Mouse (Mus musculus) erythroblast, adult 5-6 weeks (primary cell): ENCODE data around the gene Qrfp. TPM values are rescaled to one million over a fixed set of nuclear protein-coding genes. Genes with fewer than 3 reads are reported as not detected.

Experiments used
- ATAC-seq: replicated peaks from 2 replicates; pipeline ENCODE4 v1.8.0; 2016; ENCODE audit warnings: moderate number of reproducible peaks, mild to moderate bottlenecking, moderate TSS enrichment, inconsistent platforms; ENCODE audit not compliant: poor library complexity, low FRiP score, severe bottlenecking
- total RNA-seq, 2 experiments: library from RNA; stranded (forward) in 1 of 2; stranded (reverse) in 1 of 2; fragments of 150-400 nt in 1 of 2; fragments of 200-764, 138-1000 nt in 1 of 2; gene quantifications; 2 replicates each; pipeline versions ENCODE4 v1.2.3 to v1.2.4; 2015 to 2017; ENCODE audit warnings: low replicate concordance in 2 of 2

Gene Qrfp
- total RNA-seq (2015; ENCODE audit: low replicate concordance) (not detected in 2 replicates), total RNA-seq (2017; ENCODE audit: low replicate concordance) (not detected in 2 replicates)

DNA sequence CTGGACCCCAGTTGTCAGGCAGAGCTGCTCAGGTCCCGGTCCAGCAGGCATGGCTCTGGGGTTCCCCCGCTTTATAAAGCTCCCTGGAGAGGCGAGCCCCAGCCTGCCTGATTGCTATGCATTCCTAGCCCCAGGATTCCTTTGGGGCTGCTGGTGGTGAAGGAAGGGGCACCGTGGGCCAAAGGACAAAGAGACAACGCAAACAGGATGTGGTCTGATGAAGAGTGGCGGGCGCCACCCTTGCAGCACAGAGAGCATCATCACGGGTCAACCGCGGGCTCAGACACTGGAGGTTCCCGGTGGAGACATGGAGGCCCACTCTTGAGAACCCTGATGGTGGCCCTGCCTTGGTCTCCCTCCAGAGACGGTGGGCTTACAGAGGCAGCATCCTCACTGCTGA lies at the start of gene Qrfp:
Gene Qrfp, minus strand, starts transcription at position 137 of the 400 bp plus-strand sequence.
- no peak for ATAC-seq

DNA sequence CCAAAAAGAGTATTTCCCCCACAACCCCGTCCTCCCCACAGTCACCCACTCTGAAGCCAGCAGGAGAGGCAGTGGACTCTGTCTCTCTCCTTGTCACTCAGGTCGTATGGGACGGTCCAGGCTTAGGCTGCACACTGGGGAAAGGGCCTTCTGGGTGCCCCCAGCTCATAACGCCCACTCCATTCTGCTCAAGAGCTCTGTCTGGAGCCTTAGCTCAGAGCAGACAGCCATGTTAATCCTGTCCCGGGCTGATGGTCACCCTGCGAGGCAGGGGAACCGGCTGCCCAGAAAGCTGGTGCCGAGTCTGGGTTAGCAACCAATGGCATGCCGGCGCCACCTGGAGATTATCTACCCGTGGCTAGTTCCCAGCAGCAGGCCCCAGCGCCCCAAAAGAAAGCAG lies 48.1 kb upstream of the Qrfp start:
- no peak for ATAC-seq

DNA sequence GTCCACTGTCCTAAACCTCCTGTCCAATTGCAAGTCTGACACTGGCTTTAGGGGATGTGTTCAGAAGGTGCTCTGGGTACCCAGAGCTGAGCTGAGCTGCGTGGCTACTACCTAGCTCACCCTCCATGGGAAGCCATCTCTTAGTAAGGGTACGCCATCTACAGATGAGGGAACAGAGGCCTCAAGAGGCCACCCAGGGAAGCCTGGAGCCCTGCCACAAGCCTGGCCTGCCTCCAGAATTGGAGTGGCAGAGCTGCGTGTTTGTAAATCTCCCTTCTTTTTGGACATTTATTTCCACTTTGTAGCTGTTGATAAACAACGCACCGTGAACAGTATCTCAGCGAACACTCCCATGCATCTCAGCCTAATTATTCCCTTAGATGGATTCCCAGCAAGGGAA lies 46.8 kb upstream of the Qrfp start:
- no peak for ATAC-seq

DNA sequence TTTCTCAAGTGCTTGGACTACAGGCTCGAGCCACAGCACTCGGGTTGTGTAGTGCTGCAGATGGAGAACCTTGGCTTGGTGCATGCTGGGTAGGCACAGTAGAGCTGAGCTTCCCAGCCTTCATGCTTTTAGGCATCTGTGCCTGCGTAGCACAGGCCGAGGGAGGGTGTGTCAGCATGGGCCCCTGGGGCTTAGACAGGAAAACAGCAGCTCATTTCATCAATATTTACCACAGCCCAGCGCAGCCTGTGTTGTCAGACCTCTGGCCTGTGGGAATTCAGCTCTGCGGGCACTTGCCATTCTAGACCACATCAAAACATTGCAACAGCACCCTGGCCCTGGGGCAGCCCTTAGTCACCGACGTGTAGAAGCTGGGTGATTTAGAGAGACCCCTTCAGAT lies 45.6 kb upstream of the Qrfp start:
- no peak for ATAC-seq

DNA sequence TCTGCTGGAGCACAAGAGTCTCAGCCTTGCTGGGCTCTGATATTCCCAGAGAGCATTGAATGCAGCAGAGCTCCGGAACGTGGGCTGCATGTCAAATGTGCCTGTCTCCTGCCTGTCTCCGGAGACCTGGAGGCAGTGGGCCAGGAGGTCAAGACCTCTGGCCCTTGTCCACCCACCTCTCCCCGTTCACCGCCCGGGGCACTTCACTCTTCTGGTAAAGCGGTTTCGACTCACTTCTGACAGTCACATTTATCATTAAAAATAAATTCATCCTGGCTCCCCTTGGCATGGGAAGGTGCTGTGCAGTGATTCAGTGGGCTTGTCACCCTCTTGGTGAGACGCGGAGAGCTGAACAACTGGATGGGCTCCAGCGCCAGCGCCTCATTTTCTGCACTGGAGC lies 39.8 kb upstream of the Qrfp start:
- ATAC-seq, result no peak

DNA sequence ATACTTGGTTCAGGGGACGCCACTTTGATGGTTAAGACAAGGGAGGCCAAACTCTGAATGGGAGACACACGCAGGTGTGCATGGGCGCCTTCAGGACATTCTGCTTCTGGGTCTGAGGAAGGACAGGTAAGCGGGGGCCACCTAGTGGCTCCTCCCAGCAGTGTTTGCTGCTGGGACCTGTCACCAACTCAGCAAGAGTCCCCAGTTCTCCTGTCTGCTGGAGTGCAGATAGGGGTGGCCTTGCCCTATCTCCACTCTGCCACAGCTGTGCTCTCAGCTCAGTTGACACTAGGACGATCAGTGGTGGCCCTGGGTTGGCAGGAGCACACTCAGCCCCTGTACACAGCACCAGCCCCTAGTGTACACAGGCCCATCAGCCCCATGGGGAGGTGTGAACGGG lies 37.5 kb upstream of the Qrfp start:
- peak; percentile 36; the same call in 1 of the 2 replicates for ATAC-seq

DNA sequence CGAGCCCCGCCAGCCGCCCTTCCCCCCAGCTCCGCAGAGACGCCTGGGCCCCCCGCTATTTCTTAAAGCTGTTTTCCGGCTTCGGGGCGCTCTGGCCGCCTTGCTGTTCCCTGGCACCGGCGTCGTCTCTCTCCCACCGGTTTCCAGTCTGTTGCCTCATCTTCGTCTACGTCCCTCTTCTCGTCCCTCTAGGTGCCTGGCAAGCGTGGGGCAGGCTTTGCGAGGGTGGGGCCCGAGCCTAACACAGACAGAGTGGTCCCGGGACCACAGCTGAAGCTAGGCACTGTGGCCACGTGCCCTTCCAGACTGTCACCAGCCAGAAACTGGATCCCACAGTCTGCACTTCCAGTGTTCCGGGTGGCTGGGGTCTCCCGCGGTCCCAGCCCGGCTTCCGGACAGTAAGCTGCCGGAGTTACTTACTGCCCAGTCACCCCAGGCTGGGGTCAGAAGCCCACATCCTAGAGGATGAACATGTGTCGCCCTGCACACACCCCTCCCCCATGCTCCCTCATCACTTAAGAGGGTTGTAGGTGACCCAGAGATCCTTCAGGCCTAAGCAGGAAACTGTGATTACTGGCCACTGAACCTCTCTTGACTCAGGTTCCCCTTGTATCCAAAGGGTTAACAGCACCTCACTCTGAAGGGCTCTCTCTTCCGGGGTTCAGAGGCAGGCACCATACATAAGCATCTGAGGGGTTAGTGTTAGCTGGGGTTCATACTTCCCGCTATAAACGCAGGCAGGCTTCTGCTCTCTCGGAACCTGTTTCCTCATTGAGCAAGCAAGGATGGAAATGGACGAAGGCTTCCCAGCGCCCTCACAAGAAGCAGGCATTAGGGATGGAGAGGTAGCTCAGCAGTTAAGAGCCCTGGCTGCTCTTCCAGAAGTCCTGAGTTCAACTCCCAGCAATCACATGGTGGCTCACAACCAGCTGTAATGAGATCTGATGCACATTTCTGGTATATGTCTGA lies 36.6 kb upstream of the Qrfp start:
- ATAC-seq, result no peak

DNA sequence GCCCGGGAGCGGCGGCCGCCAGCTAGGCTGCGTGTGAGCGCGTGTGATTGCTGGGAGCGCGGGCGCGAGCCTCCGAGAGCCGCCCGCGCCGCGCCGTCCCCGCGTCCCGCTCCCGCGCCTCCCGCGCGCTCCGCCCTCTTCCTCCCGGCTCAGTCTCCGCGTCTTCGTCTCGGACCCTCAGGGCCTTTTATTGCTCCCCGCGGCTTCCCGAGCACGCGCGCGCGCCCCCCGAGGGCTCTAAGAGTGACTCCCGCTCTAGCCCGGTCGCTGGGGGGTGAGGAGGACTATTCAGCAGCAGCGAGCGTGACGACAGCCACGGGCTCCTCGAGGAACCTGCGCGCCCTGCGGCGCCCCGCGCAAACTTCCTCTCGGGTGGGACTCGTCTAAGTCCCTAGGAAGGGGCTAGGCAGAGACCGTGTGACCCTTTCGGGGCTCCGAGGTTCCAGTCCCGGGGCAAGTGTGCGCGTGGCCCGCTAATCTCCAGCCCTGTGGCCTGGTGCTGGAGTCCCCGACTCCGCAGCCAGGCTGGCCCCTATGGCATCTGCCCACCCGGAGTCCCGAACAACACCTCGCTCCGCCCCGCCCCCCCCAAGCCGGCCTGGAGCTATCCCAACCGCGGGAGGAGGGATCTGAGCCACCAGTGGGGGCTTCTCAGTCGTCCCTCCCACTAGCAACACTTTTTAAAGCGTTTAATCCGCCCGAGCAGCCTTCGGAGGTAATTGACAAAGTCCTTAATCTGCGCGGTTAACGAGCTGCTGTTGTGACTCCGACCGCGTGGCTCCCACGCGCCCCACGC lies 35.7 kb upstream of the Qrfp start, which contains the start of gene Fibcd1:
Gene Fibcd1, minus strand, starts transcription at position 110 of the 796 bp plus-strand sequence.
- ATAC-seq, result no peak

DNA sequence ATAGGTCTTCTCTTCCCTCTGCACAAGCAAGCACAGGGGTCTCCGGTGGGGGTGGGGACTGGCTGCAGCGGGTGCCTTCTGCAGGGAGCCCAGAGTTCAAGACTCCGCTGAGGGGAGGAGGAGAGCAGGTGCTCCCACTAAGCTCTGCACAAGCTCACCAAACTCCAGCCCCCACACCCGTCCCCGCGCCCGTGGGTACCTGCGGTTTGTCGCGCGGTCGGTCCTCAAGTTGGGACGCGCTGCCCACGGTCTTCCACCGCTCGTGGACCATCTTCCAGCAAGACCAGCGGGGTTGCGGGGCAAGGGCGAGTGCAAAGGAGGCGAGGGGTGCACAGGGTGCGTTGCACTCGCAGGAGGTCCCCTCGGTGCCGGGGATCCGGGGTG lies 35.1 kb upstream of the Qrfp start:
- no peak for ATAC-seq

DNA sequence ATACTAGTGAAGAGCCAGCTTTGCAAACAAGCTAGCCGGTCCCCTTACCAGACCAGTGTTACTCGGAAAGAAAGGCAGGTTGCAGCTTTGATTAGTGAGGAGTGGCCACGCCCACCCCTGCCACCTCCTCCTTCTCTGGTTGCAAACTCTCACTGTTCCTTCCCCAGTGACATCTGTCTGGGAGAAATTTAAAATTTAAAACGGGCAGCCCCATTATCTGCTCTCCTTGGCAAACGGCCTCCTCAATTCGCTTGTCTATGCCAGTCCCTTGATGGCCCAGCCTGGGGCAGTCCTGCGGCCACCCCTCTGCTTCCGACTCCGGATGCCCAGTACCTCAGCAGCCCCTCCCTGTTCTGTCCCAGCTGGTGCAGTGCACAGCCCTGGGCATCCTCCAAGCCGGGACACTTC lies 34.4 kb upstream of the Qrfp start:
- ATAC-seq, result no peak

DNA sequence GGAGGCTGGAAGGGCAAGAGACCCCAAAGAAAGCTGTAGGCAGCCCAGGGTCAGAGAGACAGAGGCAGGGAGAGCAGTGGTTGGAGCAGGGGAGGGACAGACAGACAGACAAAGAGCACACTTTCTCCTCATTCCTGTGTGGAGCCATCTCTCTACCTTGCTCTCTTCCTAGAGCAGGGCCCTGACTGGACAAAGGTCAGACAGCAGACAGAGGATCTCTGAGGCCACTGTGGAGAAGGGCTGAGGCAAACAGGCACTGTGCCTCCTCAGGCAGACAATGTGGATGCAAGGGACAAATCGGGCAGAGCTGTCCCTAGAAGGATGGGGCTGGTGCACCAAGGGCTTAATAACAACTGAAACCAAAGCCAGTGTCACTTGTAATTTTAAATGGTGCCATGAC lies 28.5 kb upstream of the Qrfp start:
- ATAC-seq, result no peak

DNA sequence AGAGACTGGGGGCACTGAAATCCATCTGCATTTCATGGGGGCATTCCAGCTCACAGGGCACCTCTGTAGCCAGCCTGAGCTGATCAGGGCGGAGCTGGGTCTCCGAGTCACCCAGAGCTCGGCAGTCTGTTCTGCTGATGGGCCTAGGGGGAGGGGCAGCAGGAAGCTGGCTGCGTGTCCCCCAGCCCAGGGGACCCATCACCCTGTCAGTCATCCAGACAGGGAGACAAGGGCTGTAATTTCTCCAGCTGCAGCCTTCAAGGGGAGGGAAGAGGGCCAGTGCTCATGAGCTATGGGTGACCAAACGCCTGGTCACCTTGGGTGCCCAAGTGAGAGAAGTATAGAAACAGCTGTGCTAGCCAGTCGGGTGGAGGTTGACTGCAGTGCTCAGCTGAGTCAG lies 26.6 kb upstream of the Qrfp start:
- ATAC-seq, result no peak

DNA sequence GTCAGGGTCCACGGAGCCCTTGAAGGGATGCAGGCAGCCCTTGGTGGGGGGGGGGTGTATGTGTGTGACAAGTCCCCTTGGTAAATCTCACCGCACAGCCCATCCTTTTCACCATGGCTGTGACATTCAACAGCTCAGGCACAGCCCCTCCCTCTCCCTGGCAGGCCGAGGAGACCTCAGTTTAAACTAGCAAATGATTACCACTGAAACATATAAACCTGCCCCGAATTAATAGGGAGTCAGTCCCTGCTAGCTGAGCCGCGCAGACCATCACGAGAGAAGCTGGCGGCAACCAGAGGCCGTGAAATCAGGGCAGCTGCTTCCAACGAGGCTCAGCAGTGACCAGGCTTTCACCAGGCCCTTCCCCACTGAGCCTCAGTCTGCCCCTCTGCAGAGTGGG lies 25.7 kb upstream of the Qrfp start:
- no peak for ATAC-seq

DNA sequence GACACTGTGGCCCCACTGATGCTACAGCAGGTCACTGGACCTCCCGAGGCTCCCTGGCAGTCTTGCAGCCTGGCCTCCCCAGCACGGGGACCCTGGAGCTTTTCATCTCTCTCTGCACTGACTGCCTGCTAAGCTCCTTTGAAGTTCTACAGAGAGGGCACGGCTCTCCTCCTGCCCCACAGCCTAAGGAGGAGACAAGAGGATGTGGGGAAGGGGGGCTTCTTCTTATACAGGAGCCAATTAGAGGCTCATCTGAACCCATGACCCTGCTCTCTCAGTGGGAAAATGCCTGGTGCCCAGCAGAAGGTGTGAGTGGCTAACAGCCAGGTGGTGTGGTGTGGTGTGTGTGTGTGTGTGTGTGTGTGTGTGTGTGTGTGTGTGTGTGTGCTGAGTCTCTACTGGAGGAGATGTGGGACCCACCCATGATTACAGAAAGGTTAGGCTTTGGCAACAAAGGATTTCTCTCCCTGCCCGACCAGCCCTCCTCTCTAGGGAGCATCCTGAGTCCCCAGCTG lies 18.0 kb upstream of the Qrfp start:
- ATAC-seq, result no peak

DNA sequence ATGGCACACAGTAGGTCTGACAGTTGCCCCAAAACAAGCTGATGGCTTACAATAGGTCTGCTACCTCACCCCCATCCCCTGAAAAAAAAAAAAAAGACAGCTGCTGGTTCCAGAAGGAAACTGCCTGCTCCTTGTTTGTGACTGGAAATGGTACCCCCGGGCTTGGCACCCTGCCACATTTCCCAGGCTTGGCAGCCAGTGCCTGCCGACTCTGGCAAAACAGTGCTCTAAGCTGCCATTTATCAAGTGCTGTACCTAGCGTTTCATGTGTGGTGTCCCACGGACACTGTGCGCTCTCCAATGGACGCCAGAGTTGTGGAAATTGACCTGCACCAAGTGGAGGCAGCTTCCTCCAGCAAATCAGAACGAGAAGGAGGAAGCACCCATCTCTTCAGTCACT lies 17.5 kb upstream of the Qrfp start:
- ATAC-seq, result no peak

DNA sequence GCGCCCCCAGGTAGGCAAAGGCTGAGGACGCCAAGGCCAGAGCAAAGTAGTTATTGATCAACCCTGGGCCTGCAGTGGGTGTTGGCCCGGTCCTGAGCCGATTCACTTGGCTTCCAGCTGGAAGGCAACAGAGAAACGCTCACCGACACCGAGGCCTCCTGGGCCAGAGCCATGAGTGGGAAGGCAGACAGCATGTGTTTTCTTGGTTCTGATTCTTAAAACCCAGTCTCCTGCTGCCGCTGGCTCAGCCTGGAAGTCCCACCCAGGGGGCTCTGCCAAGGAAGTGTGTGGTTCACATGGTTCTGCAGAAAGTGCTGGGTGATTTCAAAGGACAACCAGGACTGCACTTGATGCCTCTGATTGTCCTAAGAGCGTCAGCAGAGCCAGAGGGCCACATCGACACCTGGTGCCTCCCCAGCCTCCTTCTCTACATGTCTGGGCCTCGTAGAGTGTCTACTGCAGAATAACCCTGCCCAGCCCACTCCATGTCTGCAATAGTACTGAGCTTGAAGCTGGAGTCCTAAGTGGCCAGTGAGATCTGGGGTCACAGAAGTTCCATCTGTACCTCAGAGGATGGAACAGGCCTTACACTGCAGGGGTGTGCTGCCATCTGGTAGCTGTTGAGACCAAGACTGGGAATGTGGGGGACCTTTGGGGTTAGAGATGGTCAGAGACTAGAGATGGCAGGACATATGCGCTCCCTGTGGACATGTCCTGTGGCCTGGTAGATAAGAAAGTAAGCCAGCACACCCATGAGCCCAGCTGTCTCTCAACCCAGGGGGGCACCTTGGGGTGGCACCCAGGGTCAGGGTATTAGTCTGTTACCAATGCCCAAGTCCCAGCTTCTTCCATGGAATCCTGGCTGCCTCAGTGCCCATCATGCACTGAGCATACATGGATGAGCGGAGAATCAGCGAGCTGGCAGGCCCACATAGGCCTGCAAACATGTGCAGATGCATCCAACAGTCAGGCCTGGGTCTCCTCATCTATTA lies 16.0 kb upstream of the Qrfp start:
- ATAC-seq, result no peak

DNA sequence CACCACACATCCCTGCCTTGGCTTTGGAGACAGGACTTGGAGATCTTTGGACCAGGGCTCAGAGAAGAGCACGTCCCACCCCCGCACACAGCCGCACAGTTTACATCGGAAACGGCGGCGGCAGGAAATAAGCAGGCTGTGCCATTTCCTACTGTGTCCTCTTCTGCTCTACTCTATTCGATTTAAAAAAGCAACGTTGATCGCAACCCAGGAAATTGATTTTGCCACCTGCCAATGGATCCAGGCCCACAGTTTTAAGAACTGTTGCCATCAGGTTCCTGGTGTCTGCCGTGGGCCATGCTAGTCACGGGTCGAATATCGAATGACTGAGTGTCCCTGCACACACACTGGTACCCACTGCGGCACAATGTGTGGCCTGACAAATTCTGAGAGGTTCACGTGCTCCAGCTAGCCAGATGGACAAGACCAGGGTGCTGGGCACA lies 15.1 kb upstream of the Qrfp start:
- no peak for ATAC-seq

DNA sequence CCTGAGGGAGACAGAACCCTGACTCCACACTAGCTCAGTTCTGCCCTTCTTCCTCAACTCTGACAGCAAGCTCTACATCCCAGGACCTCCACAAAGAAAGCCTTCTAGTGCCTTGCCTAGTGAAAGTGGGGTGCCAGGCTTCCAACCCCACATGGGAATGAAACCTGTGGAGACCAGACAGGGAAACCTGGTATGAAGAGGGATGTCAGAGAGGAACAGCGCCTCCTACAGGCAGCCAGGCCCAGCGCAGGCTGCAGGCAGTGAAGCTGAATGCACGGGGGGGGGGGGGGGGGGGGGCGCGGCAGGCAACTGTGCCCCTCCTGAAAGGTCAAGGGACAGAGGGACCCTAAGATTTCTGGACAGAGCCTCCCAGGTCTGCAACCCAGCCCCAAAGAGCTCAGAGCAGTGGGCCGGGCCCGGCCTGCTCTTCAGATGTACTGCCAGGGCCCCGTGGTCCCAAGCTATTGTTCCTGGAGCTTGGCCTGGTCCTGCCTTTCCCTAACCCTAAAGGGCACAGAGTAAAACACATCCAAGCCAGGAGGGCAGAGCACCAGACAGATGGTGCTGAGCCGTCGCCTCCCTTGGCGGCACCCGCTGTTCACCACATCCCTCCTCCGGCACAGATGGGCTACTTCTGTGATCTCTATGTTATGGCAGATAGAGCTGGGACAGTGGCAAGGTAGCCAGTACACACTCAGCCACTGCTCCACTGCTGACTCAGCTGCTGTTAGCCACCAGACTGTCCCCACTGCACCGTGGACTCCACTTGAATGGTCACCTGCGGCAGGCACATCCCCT lies 13.8 kb upstream of the Qrfp start:
- ATAC-seq, result no peak
